Mouse (Mus musculus) layer of hippocampus, adult 11-12 months (tissue): Measurements from ENCODE around the gene Ltbp1.
"Not testable (repeated sequence)": the region's sequence is repeated elsewhere in the genome, so short reads cannot be mapped to it uniquely, and the experiment has no call there.

Source experiments
- DNase-seq: peaks from one replicate; pipeline ENCODE4 v3.0.0; 2022; ENCODE audit warnings: low spot score

Gene Ltbp1

DNA sequence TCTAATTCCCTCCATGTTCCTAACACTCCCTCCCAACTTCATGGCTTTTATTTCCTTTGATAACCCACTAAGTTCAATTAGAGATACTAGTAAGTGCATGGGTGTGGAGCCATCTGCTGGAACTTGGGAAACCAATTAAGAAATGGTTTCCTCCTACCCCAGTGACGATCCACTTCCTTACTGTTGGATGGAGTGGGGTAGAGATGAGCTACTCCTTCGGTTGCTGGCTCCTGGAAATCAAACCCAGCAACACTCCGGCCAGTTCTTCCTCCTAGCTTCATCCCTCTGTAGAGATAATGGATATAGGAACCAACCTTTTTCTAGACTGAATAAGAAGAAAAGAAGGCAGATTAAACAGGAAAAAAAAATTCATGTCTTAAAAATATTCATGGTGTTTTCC lies 113.5 kb downstream of the Ltbp1 start:
- DNase-seq: no peak

DNA sequence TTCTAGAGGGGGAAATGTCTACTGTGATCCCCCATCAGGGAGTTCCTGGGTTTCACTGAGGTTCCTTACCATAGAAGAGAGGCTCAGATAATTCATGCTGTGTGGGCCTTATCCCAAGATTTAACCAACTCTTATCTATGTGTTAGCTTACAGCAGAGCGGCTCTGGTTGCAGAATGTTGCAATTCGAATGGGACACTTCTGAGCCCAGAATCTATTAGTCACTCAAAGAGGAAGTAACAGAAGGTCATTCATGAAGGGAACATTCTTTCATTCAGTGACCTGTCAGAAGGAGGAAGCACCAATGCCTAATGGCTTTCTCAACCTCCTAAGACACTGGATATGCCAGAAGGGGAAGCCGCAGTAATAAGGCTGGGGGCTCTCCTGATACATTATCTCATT lies 114.1 kb downstream of the Ltbp1 start:
- DNase-seq: no peak

DNA sequence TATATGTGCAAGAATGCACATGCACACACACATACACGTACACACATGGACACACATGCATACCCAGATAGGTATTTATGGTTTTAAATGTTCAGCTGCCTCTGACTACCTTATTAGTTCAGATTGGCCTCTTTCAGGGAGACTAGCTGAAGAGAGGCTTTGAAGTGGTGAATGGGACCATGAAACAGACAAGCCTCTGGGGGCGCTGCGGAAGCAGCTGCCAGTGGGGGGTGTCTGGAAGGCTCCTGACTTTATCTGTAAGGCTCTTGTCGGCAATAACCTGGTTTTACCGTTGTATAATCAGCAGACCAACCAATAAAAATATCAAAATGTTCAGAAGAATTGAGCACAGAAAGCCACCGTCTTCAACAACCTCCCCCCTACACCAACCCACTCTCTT lies 114.7 kb downstream of the Ltbp1 start:
- no peak for DNase-seq

GRCm38 (mm10) chr17:75122584-75123282 lies 117.4 kb downstream of the Ltbp1 start:
- no peak for DNase-seq

DNA sequence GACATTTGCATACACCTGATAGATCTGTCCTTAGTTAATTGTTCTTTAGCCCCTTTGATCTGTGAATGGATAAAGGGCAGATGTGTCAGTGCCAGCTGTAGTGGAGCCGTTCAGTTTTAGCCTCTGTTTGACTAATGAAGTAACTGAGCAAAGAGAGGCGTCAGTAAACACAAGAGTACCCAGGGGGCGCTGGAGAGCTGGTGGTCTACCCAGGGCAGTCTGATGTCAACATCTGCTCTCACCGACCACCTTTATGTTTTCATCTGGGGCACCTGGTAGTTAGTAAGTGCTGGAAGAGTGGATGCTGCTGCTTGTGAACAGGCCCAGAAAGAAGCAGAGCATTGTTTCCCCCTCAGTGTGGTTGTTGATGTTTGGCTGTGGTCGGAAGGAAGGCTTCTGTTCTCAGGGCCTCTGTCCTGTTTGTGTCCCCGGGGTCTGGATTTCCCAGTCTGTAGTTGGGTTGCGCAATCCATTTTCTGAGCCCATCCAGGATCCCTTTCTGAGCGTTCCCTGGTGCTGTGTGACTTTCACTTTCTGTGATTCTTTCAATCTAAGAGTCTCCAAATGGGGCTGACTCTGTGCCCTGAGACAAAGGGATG lies 123.1 kb downstream of the Ltbp1 start:
- no peak for DNase-seq

DNA sequence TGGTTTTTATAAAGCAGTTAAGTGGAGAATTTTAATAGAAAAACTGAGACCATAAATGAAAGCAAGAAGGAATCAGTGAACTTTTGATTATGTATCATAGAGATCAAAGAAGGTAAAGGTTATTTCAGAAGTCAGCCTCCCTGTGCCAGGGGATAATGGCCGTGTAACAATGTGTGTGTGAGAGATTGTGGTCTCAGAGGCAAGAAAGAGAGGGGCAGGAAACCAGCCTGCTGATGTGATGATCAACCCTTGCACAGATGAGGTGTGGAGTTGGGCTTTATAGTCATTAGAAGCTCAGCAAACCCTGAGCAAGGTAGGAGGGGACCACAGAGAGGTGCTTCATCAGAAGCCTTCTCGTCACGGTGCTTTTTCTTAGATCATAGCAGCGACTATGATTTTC lies 128.6 kb downstream of the Ltbp1 start:
- DNase-seq: no peak

DNA sequence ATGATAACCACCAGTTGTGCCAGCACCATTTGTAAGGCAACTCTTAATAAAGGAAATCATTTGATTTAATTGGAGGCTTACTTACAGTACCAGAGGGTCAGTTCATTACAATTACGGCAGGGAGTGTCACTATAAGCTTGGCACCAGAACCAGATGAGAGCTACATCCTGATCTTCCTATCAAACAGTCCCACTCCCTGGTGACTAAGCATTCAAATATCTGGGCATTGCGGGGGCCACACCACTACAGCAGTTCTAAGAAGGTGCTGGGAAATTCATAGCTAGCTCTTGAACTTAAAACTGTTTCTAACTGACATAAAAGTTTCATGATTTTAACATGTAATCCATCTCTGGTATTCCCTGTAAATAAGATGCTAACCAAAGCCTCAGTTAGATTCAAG lies 134.4 kb downstream of the Ltbp1 start:
- no peak for DNase-seq

DNA sequence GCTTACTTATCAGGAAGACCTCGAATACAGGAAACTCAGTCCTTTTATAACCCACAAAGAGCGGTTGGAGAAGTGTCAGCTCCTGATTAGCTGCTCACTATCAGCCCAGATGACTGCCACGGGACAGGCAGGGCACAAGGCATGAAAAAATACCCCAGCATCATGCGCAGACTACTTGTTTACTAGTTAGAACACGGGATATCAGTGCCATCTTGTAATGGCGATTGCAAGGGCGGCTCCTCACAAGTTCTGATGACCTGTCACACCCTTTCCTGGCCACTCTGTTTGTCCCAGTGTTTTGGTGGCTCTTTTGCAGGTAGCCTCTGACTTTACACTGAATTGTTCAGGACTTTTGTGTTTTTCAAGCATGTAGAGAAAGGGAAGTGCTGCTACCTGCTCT lies 137.5 kb downstream of the Ltbp1 start:
- DNase-seq: not testable (repeated sequence)

- no peak for DNase-seq
Observed at GRCm38 (mm10) chr17:75143927-75144326, 138.6 kb downstream of the Ltbp1 start.

- no peak for DNase-seq
Observed at GRCm38 (mm10) chr17:75147218-75147617, 141.8 kb downstream of the Ltbp1 start.

DNA sequence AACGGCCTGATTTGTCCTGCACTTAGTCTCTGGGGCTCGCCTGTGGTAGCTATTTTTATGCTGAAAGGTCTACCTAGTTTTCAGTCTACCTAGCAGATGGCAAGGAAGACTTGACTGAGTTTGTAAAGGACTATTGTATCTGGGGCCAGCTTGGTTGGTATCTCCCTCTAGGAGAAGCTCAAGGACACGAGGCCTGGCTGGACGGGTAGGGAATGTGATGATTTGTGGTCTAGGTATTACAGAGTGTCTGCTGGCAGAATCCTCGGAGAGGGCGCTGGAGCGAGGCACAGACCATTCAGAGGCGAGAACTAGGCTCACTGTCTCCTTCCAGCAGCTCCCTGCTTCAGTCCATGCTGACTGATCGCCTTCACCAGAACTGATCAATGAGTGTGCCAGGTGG lies 146.4 kb downstream of the Ltbp1 start:
- DNase-seq: no peak

DNA sequence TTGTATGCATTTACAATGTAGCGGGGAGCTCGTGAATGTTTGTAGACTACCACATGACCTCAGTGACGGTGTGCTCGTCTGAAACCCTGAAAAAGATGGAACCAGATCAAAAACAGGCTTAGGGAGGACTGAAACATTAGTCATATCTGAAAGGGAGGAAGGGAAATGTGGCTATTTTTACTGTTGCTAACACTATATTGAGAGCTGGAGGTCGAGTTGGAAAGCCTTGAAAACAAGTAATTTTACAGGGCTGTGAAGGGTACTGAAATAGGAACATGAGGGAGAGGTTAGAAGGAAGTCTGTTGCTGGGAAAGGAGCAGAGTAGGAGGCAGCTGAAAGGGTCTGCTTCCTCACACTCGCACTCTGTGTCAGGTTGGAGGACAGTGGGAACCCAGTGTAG lies 147.7 kb downstream of the Ltbp1 start:
- DNase-seq: no peak

GRCm38 (mm10) chr17:75158385-75158784 lies 153.0 kb downstream of the Ltbp1 start:
- no peak for DNase-seq

- no peak for DNase-seq
Observed at GRCm38 (mm10) chr17:75159066-75159787, 153.9 kb downstream of the Ltbp1 start.

GRCm38 (mm10) chr17:75161062-75161461 lies 155.7 kb downstream of the Ltbp1 start:
- no peak for DNase-seq

GRCm38 (mm10) chr17:75161931-75162330 lies 156.6 kb downstream of the Ltbp1 start:
- DNase-seq: no peak

GRCm38 (mm10) chr17:75164566-75164965 lies 159.2 kb downstream of the Ltbp1 start:
- DNase-seq: no peak

- DNase-seq: no peak
Observed at GRCm38 (mm10) chr17:75168572-75169200, 163.3 kb downstream of the Ltbp1 start.

DNA sequence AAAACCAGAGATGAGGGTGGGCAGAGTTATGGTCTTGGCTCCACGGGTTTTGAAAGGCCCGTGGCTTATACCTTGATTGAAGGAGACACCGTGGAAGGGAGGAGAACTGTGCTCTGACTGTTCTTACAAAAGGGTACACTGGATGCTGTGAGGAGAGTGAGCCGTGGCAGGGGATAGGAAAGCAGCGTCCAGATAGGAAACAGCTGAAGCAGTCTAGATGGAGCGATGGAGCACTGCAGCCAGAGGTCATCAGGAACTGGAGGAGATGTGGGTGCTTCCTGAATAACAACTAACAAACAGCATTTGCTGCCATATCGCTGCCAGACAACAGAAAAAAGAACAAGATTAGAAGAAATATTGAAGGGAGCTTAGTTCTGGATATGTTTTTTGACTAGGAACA lies 166.3 kb downstream of the Ltbp1 start:
- no peak for DNase-seq

DNA sequence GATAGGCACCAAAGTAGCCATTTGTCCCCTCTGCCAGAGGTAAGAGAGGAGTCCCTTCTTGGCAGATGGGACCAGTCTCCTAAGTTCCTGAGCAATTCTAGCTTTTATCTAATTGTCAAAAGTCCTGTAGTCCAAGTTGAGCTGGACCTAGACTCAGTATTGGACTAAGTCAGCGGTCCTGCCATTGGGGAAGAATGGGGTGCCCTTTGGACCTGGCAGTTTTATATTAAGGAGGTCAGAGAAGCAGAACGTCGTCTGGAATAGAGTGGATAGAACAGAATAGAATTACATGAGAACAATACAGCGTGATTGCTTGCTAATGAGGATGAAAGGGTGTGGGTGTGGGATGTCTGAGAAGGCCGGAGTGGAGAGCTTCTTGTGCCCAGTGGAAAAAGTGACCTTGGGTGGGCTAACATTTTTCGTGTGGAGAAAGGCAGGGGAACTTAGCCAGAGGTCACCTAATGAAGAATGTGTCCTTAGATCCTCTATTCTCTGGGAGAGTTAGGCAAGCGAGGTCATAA lies 167.4 kb downstream of the Ltbp1 start:
- no peak for DNase-seq

DNA sequence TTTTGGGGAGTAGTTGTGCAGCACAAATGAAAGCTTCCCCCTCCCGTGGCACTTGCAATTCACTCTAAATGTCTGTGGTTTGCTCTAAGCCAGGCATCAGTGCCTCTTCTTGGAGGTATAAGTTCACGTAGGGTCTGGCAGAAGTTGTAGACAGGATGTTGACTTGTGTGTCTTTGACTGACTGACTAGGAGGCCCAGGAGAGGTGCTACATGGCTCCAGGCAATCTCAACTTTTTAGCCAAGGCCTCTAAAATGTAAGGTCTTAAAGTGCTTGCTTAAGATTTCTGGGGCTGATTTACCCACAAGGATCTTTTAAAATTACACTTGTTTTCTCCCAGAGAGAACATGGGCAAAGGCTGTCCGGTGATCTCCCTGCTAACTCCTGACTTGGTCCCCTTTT lies 169.1 kb downstream of the Ltbp1 start:
- DNase-seq: no peak
